Mouse (Mus musculus) kidney, adult 2 months (tissue): ENCODE measurements around the gene Tmem167b. TPM values are rescaled to one million over a fixed set of nuclear protein-coding genes. Genes with fewer than 3 reads are reported as not detected.

Source experiments
- DNase-seq: peaks from one replicate; pipeline ENCODE4 v3.0.0; 2021
- H3K27ac ChIP-seq: fragments of 200-500 bp; 2 replicates; pipeline ENCODE4 v1.5.1; 2012; ENCODE audit warnings: low read depth, low read length, control low read depth, inconsistent platforms; ENCODE audit not compliant: insufficient read depth
- H3K27me3 ChIP-seq: fragments of 200-500 bp; replicated peaks from 2 replicates; pipeline ENCODE4 v1.6.1; 2012; ENCODE audit warnings: mild to moderate bottlenecking, moderate library complexity, low read length, inconsistent platforms; ENCODE audit not compliant: control insufficient read depth, insufficient read depth
- H3K36me3 ChIP-seq: fragments of 200-500 bp; 2 replicates; pipeline ENCODE4 v1.6.1; 2012; ENCODE audit warnings: mild to moderate bottlenecking, moderate library complexity, low read length, inconsistent platforms; ENCODE audit not compliant: control insufficient read depth, insufficient read depth
- H3K4me1 ChIP-seq: fragments of 200-500 bp; 2 replicates; pipeline ENCODE4 v1.6.1; 2011; ENCODE audit warnings: low read length; ENCODE audit not compliant: control insufficient read depth, insufficient read depth
- H3K4me3 ChIP-seq: fragments of 200-500 bp; 2 replicates; pipeline ENCODE4 v1.5.1; 2011; ENCODE audit warnings: mild to moderate bottlenecking, low read depth, low read length, control low read depth; ENCODE audit not compliant: insufficient read depth
- CTCF ChIP-seq: fragments of 200-500 bp; conservative IDR thresholded peaks from 2 replicates; pipeline ENCODE4 v1.5.1; 2011; ENCODE audit warnings: low read depth, mild to moderate bottlenecking, control low read depth, low read length, moderate library complexity, mixed read lengths; ENCODE audit not compliant: insufficient read depth, insufficient read length
- POLR2A ChIP-seq: fragments of 200-500 bp; IDR thresholded peaks from one replicate; pipeline ENCODE4 v1.6.1; 2011; ENCODE audit warnings: low read depth, low read length, control low read depth
- WGBS: fragments of 180-500 bp; shearing (Covaris S2); methylation state at CpG from one replicate; pipeline ENCODE4 v1.1.7; 2018; 5-methylcytosine and 5-hydroxymethylcytosine counted together
- polyA plus RNA-seq: library from polyadenylated mRNA; depleted of rRNA; stranded (reverse); fragments of >200 nt; gene quantifications from 2 replicates; pipeline ENCODE4 v1.2.3, GENCODE M21; 2012; rRNA removed

Tmem167b gene
- polyA plus RNA-seq, result 6.4 and 7.5 TPM in 2 replicates

DNA sequence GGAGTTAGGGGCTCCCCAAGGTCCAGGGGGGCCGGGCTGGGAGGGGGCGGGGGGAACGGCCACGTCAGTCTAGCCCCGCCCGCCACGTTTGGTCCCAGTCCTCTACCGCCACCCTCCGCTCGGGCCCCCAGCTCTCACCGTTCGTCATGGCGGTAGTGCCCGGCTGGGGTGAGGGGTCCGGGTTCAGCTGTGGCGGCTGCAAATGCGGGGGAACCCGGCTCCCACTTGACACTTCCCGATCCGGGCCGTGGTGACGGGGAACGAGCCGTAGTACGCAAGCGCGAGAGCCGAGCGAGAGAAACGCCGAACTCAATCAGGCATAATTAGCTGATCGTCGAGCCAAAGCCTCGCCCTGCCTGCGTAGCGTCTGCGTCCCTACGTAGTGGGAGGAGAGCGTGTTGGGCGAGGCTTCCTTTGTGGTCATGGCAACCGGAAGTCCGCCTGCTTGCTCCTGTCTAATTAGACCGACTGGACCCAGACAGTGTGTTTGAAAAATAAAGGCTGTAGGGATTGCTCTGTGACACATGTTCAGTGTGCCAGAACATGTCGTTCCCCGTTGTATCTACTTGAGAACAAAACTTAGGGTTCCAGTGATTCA is at the start of gene Tmem167b:
Gene Tmem167b, minus strand, starts transcription at position 334 of the 598 bp plus-strand sequence.
- under 1% methylated on average over 45 of the region's 45 CpGs for WGBS
- peaks cover 2% of the 10 kb centered on the region; the same call in 1 of the 2 replicates for H3K4me1 ChIP-seq

DNA sequence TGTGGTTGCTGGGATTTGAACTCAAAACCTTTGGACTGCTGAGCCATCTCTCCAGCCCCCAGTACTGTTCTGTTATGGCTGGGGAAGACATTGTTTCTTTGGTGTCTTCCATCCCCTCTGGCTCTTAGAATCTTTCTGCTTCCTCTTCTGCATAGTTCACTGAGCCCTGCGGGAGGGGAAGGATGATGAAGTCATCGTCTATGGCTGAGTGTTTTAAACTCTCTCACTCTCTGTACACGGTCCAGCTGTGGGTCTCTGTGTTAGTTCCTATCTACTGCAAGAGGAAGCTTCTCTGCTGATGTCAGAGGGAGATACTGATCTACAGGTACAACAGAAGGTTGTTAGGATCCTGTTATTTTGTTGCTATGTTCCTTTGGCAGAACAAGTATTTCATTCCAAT is 46.6 kb upstream of the Tmem167b start:
- no peaks in the 10 kb centered on the region for H3K4me1 ChIP-seq
- no peak overlapping the region for H3K27ac ChIP-seq
- peaks cover 2% of the 10 kb centered on the region for H3K36me3 ChIP-seq
- no peaks in the 10 kb centered on the region for H3K27me3 ChIP-seq
- H3K4me3 ChIP-seq, result no peak overlapping the region
- no peak for TF ChIP-seq CTCF
- no peak for TF ChIP-seq POLR2A
- DNase-seq, result no peak
- WGBS, result 30% methylated on average over 3 of the region's 3 CpGs

More for the DNA sequence above, at the start of gene Tmem167b:
- peak within 1 kb of the TSS; percentile 91 for H3K4me3 ChIP-seq
- H3K36me3 ChIP-seq, result no peaks in the 10 kb centered on the region; the same call in 1 of the 2 replicates
- TF ChIP-seq CTCF, result 0 out of 2 replicates have a peak, but pooled peaks have one; percentile 17
- TF ChIP-seq POLR2A, result peak; percentile 38
- DNase-seq, result peak; percentile 99
- peak within 1 kb of the TSS; percentile 88 for H3K27ac ChIP-seq
- H3K27me3 ChIP-seq, result no peaks in the 10 kb centered on the region

DNA sequence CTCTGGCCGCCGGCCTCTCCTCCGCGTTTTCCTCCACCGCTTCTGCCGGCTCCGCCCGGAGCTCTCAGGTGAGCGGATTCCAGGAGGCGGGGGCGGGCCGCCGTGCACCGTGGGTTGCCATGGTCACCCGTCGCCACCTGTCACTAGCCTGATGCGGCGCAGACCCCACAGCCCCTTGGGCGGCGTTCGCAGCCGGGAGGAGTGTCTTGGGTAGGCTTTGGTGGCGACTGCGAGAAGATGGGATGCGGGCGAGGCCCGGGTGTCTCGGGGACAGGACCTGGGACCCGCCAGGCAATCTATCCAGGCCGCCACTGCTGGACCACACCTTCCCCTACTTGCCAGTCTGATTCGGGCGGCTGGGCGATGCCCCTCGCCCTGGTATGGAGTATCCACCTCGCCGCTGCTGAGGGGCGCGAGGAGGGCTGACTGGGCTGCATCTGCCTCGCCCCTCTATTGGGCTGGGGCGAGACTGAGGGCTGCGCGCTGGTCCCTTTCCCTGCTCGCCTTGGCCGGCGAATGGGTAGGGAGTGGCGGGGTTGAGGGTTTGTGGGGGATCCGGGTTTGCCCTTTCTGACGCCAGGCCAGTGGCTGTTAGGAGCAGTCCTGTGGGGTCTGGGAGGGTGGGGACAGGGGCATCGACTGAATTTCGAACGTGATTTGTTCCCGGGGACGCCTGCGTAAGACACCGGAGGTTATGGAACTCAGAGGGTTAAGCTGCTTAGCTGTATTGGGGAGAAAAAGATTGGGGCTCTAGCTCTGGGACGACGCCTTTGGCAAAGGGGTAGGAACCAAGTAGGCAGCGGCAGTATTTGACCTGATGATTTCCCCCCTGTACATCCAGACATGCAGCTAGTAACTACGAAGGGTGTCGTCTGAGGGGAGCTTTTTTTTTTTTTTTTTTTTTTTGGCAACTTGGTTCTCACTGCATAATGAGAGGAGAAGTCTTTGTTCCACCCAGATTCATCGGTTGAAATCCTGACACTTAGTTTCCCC is 29.6 kb upstream of the Tmem167b start:
- WGBS, result under 1% methylated on average over 61 of the region's 61 CpGs
- no peaks in the 10 kb centered on the region for H3K36me3 ChIP-seq
- H3K27me3 ChIP-seq, result no peaks in the 10 kb centered on the region
- peak overlapping the region; percentile 32; the same call in 1 of the 2 replicates for H3K27ac ChIP-seq
- no peaks in the 10 kb centered on the region; the same call in 1 of the 2 replicates for H3K4me1 ChIP-seq
- no peak for DNase-seq
- TF ChIP-seq POLR2A, result no peak
- TF ChIP-seq CTCF, result no peak
- peak overlapping the region; percentile 96 for H3K4me3 ChIP-seq

DNA sequence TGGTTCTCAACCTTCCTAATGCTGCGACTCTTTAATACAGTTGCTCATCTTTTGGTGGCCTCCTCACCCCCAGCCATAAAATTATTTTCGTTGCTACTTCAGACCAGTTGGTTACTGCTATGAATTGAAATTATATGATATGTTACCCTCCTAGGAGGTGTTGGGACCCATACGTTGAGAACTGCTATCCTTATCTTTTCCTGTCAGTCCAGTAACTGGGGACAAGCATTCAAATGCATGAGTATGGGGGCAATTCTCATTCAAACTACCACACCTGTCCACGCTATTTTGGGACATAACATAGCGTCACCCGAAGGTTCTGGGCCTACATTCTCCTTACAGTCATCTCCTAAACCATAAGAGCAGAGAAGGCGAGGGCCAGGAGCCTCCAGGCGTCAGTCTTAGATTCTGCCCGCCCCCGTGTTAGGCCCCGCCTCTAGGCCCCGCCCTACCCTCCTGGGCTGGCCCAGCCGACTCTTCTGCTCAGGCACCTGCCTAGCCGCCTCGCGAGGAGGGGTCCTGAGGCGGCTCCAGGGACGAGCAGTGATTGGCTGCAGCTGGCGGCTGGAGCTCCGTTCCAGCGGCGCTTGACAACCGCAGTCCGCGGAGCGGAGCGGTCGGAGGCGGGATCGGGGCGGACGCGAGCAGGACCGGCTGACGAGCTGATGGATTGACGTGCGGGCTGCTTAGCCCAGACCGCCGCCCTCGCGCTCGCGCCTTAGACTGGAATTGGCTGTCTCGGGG is 28.7 kb upstream of the Tmem167b start, which contains the start of gene Wdr47:
Gene Wdr47, plus strand, starts transcription at position 494 of the 744 bp plus-strand sequence.
- DNase-seq, result peak; percentile 98
- 4% methylated on average over 44 of the region's 44 CpGs for WGBS
- no peaks in the 10 kb centered on the region for H3K27me3 ChIP-seq
- H3K27ac ChIP-seq, result peak within 1 kb of the TSS; percentile 32; the same call in 1 of the 2 replicates
- no peaks in the 10 kb centered on the region; the same call in 1 of the 2 replicates for H3K4me1 ChIP-seq
- H3K36me3 ChIP-seq, result no peaks in the 10 kb centered on the region
- TF ChIP-seq POLR2A (peak; percentile 49), CTCF (no peak)
- peak within 1 kb of the TSS; percentile 96 for H3K4me3 ChIP-seq

DNA sequence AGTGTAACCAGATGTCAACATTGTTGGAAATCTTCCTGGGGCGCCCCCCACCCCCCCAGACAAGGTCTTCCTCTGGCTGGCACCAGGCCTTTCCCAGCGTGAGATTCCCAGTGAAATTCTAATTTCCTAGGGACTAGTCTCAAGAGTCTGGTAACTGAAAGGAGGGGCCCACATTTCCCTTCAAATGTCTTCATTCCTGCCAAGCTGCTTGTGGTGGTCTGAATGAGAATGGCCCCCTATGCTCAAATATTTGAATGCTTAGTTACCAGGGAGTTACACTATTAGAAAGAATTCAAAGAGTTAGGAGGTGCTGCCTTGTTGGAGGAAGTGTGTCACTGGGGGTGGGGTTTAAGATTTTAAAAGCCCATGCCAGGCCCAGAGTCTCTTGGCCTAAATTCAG is 26.2 kb upstream of the Tmem167b start:
- Histone ChIP-seq H3K4me3 (no peak overlapping the region), H3K4me1 (no peaks in the 10 kb centered on the region; the same call in 1 of the 2 replicates), H3K36me3 (no peaks in the 10 kb centered on the region), H3K27me3 (no peaks in the 10 kb centered on the region; the same call in 1 of the 2 replicates), H3K27ac (no peak overlapping the region)
- 67% methylated on average over 2 of the region's 2 CpGs for WGBS
- TF ChIP-seq POLR2A (no peak), CTCF (no peak)
- no peak for DNase-seq

DNA sequence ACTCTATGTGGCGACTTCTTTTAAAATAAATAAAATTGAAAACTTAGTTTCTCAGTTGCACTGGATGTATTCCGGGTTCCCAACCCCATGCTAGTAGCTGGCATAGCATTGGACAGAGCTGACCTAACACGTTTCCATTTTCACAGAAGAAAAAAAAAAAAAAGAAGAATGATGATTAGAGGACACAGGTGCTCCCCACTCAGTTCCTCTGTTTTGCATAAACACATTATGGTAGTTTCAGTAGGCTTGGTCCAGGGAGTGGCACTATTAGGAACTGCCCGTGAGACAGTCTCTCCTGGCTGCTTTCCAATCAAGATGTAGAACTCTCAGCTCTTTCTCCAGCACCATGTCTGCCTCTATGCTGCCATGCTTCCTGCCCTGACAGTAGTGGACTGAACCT is 22.3 kb upstream of the Tmem167b start:
- TF ChIP-seq CTCF, result no peak
- TF ChIP-seq POLR2A, result no peak
- DNase-seq, result no peak
- Histone ChIP-seq H3K27ac (no peak overlapping the region), H3K36me3 (no peaks in the 10 kb centered on the region), H3K4me1 (no peaks in the 10 kb centered on the region), H3K27me3 (no peaks in the 10 kb centered on the region; the same call in 1 of the 2 replicates), H3K4me3 (no peak overlapping the region)
- 76% methylated on average over 4 of the region's 4 CpGs for WGBS
